In the genomic region with DNA sequence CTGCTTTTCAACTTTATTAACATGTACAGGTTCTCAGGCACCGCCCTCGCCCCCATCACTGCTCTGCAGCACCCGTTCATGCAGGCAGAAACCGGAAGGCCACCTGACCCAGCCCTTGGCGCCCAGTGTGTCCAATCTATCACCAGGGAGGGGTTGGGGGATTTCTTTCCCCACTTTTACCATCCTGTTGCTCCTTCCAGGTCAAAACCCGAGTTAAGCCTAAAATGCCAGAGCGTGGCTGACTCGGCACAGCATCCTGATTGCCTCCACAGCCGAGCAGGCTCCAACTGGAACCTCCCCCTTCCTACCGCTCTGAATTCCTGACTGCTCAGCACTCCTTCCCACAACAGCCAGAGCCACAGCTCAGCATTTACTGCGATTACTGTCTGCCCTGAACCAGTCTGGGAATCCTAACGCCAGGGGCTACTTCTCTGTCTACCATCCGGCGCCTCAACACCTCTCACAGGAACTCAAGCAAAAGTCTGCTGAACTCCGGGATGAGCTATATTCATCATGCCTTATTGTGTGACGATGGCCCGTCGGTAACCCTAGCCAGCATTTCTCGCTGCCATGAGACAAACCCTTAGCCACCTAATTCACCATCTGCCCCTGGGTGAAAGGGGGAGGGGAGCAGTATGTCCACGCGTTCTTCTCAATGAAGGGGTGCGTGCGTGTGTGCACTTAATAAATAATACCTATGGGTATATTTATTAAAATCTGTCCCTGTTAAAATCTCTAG, we compare ENCODE assay signal across 8 mouse cellular contexts. TPM values are rescaled to one million over a fixed set of nuclear protein-coding genes. Genes with fewer than 3 reads are reported as not detected.
DNase-seq lines count a peak whose midpoint lies in the region; ATAC-seq and TF ChIP-seq lines count a peak whose summit lies in the region.

No protein-coding gene starts in this region.

- no peaks in the 10 kb centered on the region for H3K9me3 ChIP-seq in forebrain, embryonic 16.5 days (ENCODE audit: control insufficient read depth, low read length)
- H3K9me3 ChIP-seq in hindbrain, embryonic 15.5 days = no peaks in the 10 kb centered on the region
- no peaks in the 10 kb centered on the region for H3K9me3 ChIP-seq in liver, embryonic 11.5 days (ENCODE audit: control insufficient read depth, low read length)

- H3K4me3 ChIP-seq in lung, adult 2 months (replicated peaks; ENCODE audit: extremely low read depth, low read depth, low read length) = peak overlapping the region; percentile 40
- H3K4me3 ChIP-seq in bone marrow, adult 2 months (replicated peaks; ENCODE audit: control insufficient read depth, low read depth, low read length) = peak overlapping the region; percentile 64
- peak overlapping the region; percentile 48 for H3K4me3 ChIP-seq in forebrain, embryonic 16.5 days (replicated peaks; ENCODE audit: low read length)
- peak overlapping the region; percentile 33 for H3K4me3 ChIP-seq in hindbrain, embryonic 15.5 days
- peak overlapping the region; percentile 51 for H3K4me3 ChIP-seq in liver, embryonic 11.5 days (ENCODE audit: low read depth, low read length)
- H3K4me3 ChIP-seq in myocyte = peak overlapping the region; percentile 91

- TF ChIP-seq CTCF in lung, adult 2 months (IDR thresholded peaks at IDR 0.05; ENCODE audit: insufficient read depth, low read length) = no peak
- TF ChIP-seq CTCF in bone marrow, adult 2 months (IDR thresholded peaks at IDR 0.05; ENCODE audit: control insufficient read depth, insufficient read depth, low read length) = no peak

- peaks cover 73% of the 10 kb centered on the region for H3K79me2 ChIP-seq in myocyte (ENCODE audit: control insufficient read depth, insufficient read depth)

- peak; percentile 65 for ATAC-seq in forebrain, embryonic 16.5 days
- no peak for ATAC-seq in hindbrain, embryonic 15.5 days (ENCODE audit: low FRiP score, low read depth)
- no peak for ATAC-seq in liver, embryonic 11.5 days (replicated peaks; ENCODE audit: low FRiP score)

- peaks cover 27% of the 10 kb centered on the region for H3K4me1 ChIP-seq in lung, adult 2 months (ENCODE audit: control insufficient read depth, insufficient read depth, low read length)
- H3K4me1 ChIP-seq in bone marrow, adult 2 months (ENCODE audit: control insufficient read depth, insufficient read depth, low read length) = peaks cover 3% of the 10 kb centered on the region
- peaks cover 50% of the 10 kb centered on the region for H3K4me1 ChIP-seq in forebrain, embryonic 16.5 days (replicated peaks; ENCODE audit: control insufficient read depth, insufficient read depth, low read length)
- H3K4me1 ChIP-seq in hindbrain, embryonic 15.5 days (replicated peaks) = peaks cover 34% of the 10 kb centered on the region
- H3K4me1 ChIP-seq in liver, embryonic 11.5 days (replicated peaks; ENCODE audit: control insufficient read depth, insufficient read depth, low read length) = peaks cover 40% of the 10 kb centered on the region

- peak overlapping the region; percentile 52 for H3K9ac ChIP-seq in forebrain, embryonic 16.5 days (replicated peaks; ENCODE audit: low read depth, low read length)
- H3K9ac ChIP-seq in hindbrain, embryonic 15.5 days = peak overlapping the region; percentile 35
- peak overlapping the region; percentile 47 for H3K9ac ChIP-seq in liver, embryonic 11.5 days (ENCODE audit: low read depth, low read length)

- peak overlapping the region; percentile 94 for H3K27ac ChIP-seq in bone marrow, adult 2 months (ENCODE audit: control insufficient read depth, insufficient read depth, low read depth, low read length, poor library complexity)
- H3K27ac ChIP-seq in forebrain, embryonic 16.5 days (ENCODE audit: low read length) = peak overlapping the region; percentile 39; the same call in 1 of the 2 replicates
- peak overlapping the region; percentile 31 for H3K27ac ChIP-seq in hindbrain, embryonic 15.5 days (replicated peaks)
- H3K27ac ChIP-seq in liver, embryonic 11.5 days (ENCODE audit: low read depth, low read length) = peak overlapping the region; percentile 71

- WGBS in lung, adult 2 months = 10% methylated on average over 23 of the region's 23 CpGs
- 14% methylated on average over 23 of the region's 23 CpGs for WGBS in bone marrow, adult 2 months
- 5% methylated on average over 23 of the region's 23 CpGs for WGBS in forebrain, embryonic 16.5 days
- WGBS in hindbrain, embryonic 15.5 days = 5% methylated on average over 23 of the region's 23 CpGs
- WGBS in liver, embryonic 11.5 days = 12% methylated on average over 23 of the region's 23 CpGs

- H3K4me2 ChIP-seq in forebrain, embryonic 16.5 days (ENCODE audit: low read length) = peak overlapping the region; percentile 85
- peak overlapping the region; percentile 98 for H3K4me2 ChIP-seq in hindbrain, embryonic 15.5 days
- peak overlapping the region; percentile 82 for H3K4me2 ChIP-seq in liver, embryonic 11.5 days
- H3K4me2 ChIP-seq in myocyte (ENCODE audit: low read depth) = peak overlapping the region; percentile 94

- DNase-seq in lung, adult 2 months = no peak
- no peak for DNase-seq in lung, postnatal 25 days (ENCODE audit: low spot score)
- peak; percentile 61 for DNase-seq in liver, embryonic 11.5 days (ENCODE audit: low spot score)
- DNase-seq in thymus, postnatal 10 days (ENCODE audit: low spot score in 2 of 2) = peak; percentile 42 to 46

- TF ChIP-seq POLR2A in lung, adult 2 months (IDR thresholded peaks at IDR 0.05; ENCODE audit: borderline replicate concordance, extremely low read depth, low read depth, low read length) = 0 out of 2 replicates have a peak, but pooled peaks have one; percentile 14
- no peak for TF ChIP-seq POLR2A in bone marrow, adult 2 months (IDR thresholded peaks at IDR 0.05; ENCODE audit: borderline replicate concordance, control insufficient read depth, low read depth, low read length)
- no peak for TF ChIP-seq POLR2A in myocyte (IDR thresholded peaks at IDR 0.05; ENCODE audit: insufficient read length, low read depth)

- H3K36me3 ChIP-seq in forebrain, embryonic 16.5 days (ENCODE audit: control insufficient read depth, insufficient read depth) = no peaks in the 10 kb centered on the region
- H3K36me3 ChIP-seq in hindbrain, embryonic 15.5 days = no peaks in the 10 kb centered on the region
- H3K36me3 ChIP-seq in liver, embryonic 11.5 days (ENCODE audit: control insufficient read depth, insufficient read depth, low read length) = no peaks in the 10 kb centered on the region; the same call in 1 of the 2 replicates
- H3K36me3 ChIP-seq in myocyte (ENCODE audit: control insufficient read depth, insufficient read depth) = no peaks in the 10 kb centered on the region

- H3K27me3 ChIP-seq in forebrain, embryonic 16.5 days (replicated peaks; ENCODE audit: control insufficient read depth, insufficient read depth, low read length) = no peaks in the 10 kb centered on the region
- H3K27me3 ChIP-seq in hindbrain, embryonic 15.5 days = peaks cover 16% of the 10 kb centered on the region; the same call in 1 of the 2 replicates
- no peaks in the 10 kb centered on the region for H3K27me3 ChIP-seq in liver, embryonic 11.5 days (replicated peaks; ENCODE audit: control insufficient read depth, insufficient read depth, low read length)
- H3K27me3 ChIP-seq in myocyte (ENCODE audit: control insufficient read depth, insufficient read depth, insufficient read length) = no peaks in the 10 kb centered on the region

- H3ac ChIP-seq in myocyte (ENCODE audit: control insufficient read depth, insufficient read length) = no peak overlapping the region

TF ChIP-seq in myocyte, 11 proteins besides CTCF, POLR2A, EP300 and RAD21:
- TF ChIP-seq E2F4 (IDR thresholded peaks at IDR 0.05; ENCODE audit: insufficient read depth) (no peak), REST (IDR thresholded peaks at IDR 0.05; ENCODE audit: insufficient read depth, insufficient read length) (no peak), SRF (IDR thresholded peaks at IDR 0.05; ENCODE audit: control insufficient read depth, insufficient read length, low read depth) (no peak), CEBPB (IDR thresholded peaks at IDR 0.05; ENCODE audit: insufficient read depth, poor library complexity, severe bottlenecking) (no peak)

RNA-seq across cellular contexts. Expression of a gene that starts 3.6 kb away (rescaled TPM):
- polyA plus RNA-seq in lung, adult 2 months (2012; rRNA removed) = 79.3 and 84.0 TPM in 2 replicates
- 71.7 and 82.0 TPM in 2 replicates for polyA plus RNA-seq in bone marrow, adult 2 months (2011; ENCODE audit: insufficient read depth, insufficient read length, low replicate concordance, missing spikeins)
- polyA plus RNA-seq in forebrain, embryonic 16.5 days (2015; fragmentation: Nextera tagmentation; extraction: Ambion mirVana) = 100 and 127 TPM in 2 replicates
- 55.2 and 65.7 TPM in 2 replicates for polyA plus RNA-seq in hindbrain, embryonic 15.5 days (2015; fragmentation: Nextera tagmentation; extraction: Ambion mirVana)
- 96.2 and 97.3 TPM in 2 replicates for polyA plus RNA-seq in liver, embryonic 11.5 days (2014; fragmentation: Nextera tagmentation; extraction: Ambion mirVana)
- 35.9 TPM for polyA plus RNA-seq in myocyte (2012; fragmentation: generic; extraction: Trizol)

Comparison
In these comparisons a context has a peak if more than half of its experiments do, and no peak if none do; other contexts are left out.
1. DNase-seq: peak in liver, embryonic 11.5 days (single experiment) and thymus, postnatal 10 days (2 of 2); none in lung, adult 2 months (single experiment) and lung, postnatal 25 days (single experiment).
2. H3K4me3 ChIP-seq: peak in every context shown above with its lines; median percentile 91 in myocyte; 64 in bone marrow, adult 2 months; 51 in liver, embryonic 11.5 days; 48 in forebrain, embryonic 16.5 days; 40 in lung, adult 2 months; 33 in hindbrain, embryonic 15.5 days.
3. H3K27ac ChIP-seq: peak in every context shown above with its lines; median percentile 94 in bone marrow, adult 2 months; 71 in liver, embryonic 11.5 days; 39 in forebrain, embryonic 16.5 days; 31 in hindbrain, embryonic 15.5 days.
4. Peak in every context shown above with its lines, with median percentiles within 50 percentile points of each other: H3K4me2 ChIP-seq and H3K9ac ChIP-seq.